Mouse (Mus musculus) MEL (cell line): ENCODE data around the gene Amn1. TPM values are rescaled to one million over a fixed set of nuclear protein-coding genes. Genes with fewer than 3 reads are reported as not detected.

Experiments used
- DNase-seq: peaks from one replicate; pipeline ENCODE4 v3.0.0; 2011; ENCODE audit warnings: low read depth, low spot score
- H3K27ac ChIP-seq: 2 replicates; pipeline ENCODE4 v1.5.1; 2012; ENCODE audit warnings: low read depth, mild to moderate bottlenecking, control low read depth, low read length, moderate library complexity; ENCODE audit not compliant: control insufficient read depth
- H3K27me3 ChIP-seq, 2 experiments: fragments of 150-350 bp in 1 of 2; sonication (generic) in 1 of 2; 2 replicates each; pipeline ENCODE4 v1.6.1; 2012; ENCODE audit warnings: low read length in 2 of 2, mild to moderate bottlenecking in 2 of 2, improper control_type of control experiment in 1 of 2, moderate library complexity in 1 of 2; ENCODE audit not compliant: insufficient read depth in 2 of 2, control insufficient read depth in 1 of 2
- H3K36me3 ChIP-seq, 2 experiments: 2 replicates each; pipeline ENCODE4 v1.6.1; 2012 to 2014; ENCODE audit warnings: low read length in 2 of 2, improper control_type of control experiment in 1 of 2, inconsistent platforms in 1 of 2, mild to moderate bottlenecking in 1 of 2; ENCODE audit not compliant: insufficient read depth in 2 of 2, control insufficient read depth in 1 of 2
- H3K4me1 ChIP-seq, 2 experiments: fragments of 150-350 bp in 1 of 2; sonication (generic) in 1 of 2; 2 replicates each; pipeline ENCODE4 v1.6.1; 2012; ENCODE audit warnings: low read length in 2 of 2, improper control_type of control experiment in 1 of 2, mild to moderate bottlenecking in 1 of 2; ENCODE audit not compliant: insufficient read depth in 2 of 2, control insufficient read depth in 1 of 2
- H3K4me3 ChIP-seq, 2 experiments: fragments of 150-350 bp in 1 of 2; sonication (generic) in 1 of 2; 2 replicates each; pipeline ENCODE4 v1.5.1; 2012; ENCODE audit warnings: low read depth in 2 of 2, low read length in 2 of 2, mild to moderate bottlenecking in 2 of 2, moderate library complexity in 2 of 2, control low read depth in 1 of 2, improper control_type of control experiment in 1 of 2; ENCODE audit not compliant: control insufficient read depth in 1 of 2, insufficient read depth in 1 of 2
- H3K79me2 ChIP-seq: 2 replicates; pipeline ENCODE4 v1.6.1; 2012; ENCODE audit warnings: mild to moderate bottlenecking, low read length, moderate library complexity; ENCODE audit not compliant: control insufficient read depth, poor library complexity, insufficient read depth
- H3K9ac ChIP-seq: 2 replicates; pipeline ENCODE4 v1.6.1; 2012; ENCODE audit warnings: low read depth, mild to moderate bottlenecking, control low read depth, low read length, moderate library complexity; ENCODE audit not compliant: control insufficient read depth, poor library complexity, severe bottlenecking
- H3K9me3 ChIP-seq: fragments of 150-350 bp; sonication (generic); replicated peaks from 2 replicates; pipeline ENCODE4 v1.6.1; 2012; ENCODE audit warnings: mild to moderate bottlenecking, low read length, improper control_type of control experiment, moderate library complexity; ENCODE audit not compliant: insufficient read depth
- BHLHE40 ChIP-seq: IDR thresholded peaks from 2 replicates; pipeline ENCODE4 v1.6.1; 2012; ENCODE audit warnings: low read depth, mild to moderate bottlenecking, inconsistent platforms, low read length, improper control_type of control experiment, borderline replicate concordance
- CHD1 ChIP-seq: IDR thresholded peaks from 2 replicates; pipeline ENCODE4 v1.6.1; 2012; ENCODE audit warnings: low read depth, mild to moderate bottlenecking, inconsistent platforms, low read length, improper control_type of control experiment
- CHD2 ChIP-seq: IDR thresholded peaks from 2 replicates; pipeline ENCODE4 v1.6.1; 2011; ENCODE audit warnings: low read length, improper control_type of control experiment
- CTCF ChIP-seq, 3 experiments: IDR thresholded peaks in 2 of 3; conservative IDR thresholded peaks in 1 of 3; 2 replicates each; pipeline ENCODE4 v1.5.1; 2011 to 2012; ENCODE audit warnings: low read length in 3 of 3, low read depth in 2 of 3, mild to moderate bottlenecking in 2 of 3, improper control_type of control experiment in 1 of 3, inconsistent platforms in 1 of 3, mixed read lengths in 1 of 3, moderate library complexity in 1 of 3; ENCODE audit not compliant: control insufficient read depth in 1 of 3, insufficient read depth in 1 of 3, poor library complexity in 1 of 3, severe bottlenecking in 1 of 3
- E2F4 ChIP-seq: IDR thresholded peaks from 2 replicates; pipeline ENCODE4 v1.6.1; 2011; ENCODE audit warnings: low read depth, low read length, improper control_type of control experiment, borderline replicate concordance
- ELF1 ChIP-seq: IDR thresholded peaks from 2 replicates; pipeline ENCODE4 v1.6.1; 2014; ENCODE audit warnings: low read depth, mild to moderate bottlenecking, inconsistent platforms, low read length, improper control_type of control experiment, moderate library complexity
- EP300 ChIP-seq, 2 experiments: IDR thresholded peaks; 2 replicates each; pipeline ENCODE4 v1.6.1; 2011; ENCODE audit warnings: improper control_type of control experiment in 2 of 2, low read length in 2 of 2, low read depth in 1 of 2, mild to moderate bottlenecking in 1 of 2
- ETS1 ChIP-seq: IDR thresholded peaks from 2 replicates; pipeline ENCODE4 v1.6.1; 2012; ENCODE audit warnings: low read depth, mild to moderate bottlenecking, inconsistent platforms, low read length, improper control_type of control experiment, moderate library complexity
- GABPA ChIP-seq: IDR thresholded peaks from 2 replicates; pipeline ENCODE4 v1.6.1; 2012; ENCODE audit warnings: low read depth, mild to moderate bottlenecking, inconsistent platforms, low read length, improper control_type of control experiment, moderate library complexity
- GATA1 ChIP-seq: IDR thresholded peaks from 2 replicates; pipeline ENCODE4 v1.6.1; 2011; ENCODE audit warnings: low read depth, low read length, improper control_type of control experiment
- HCFC1 ChIP-seq: IDR thresholded peaks from 2 replicates; pipeline ENCODE4 v1.6.1; 2012; ENCODE audit warnings: low read depth, mild to moderate bottlenecking, inconsistent platforms, low read length, improper control_type of control experiment, moderate library complexity
- JUND ChIP-seq: IDR thresholded peaks from 2 replicates; pipeline ENCODE4 v1.6.1; 2011; ENCODE audit warnings: low read depth, mild to moderate bottlenecking, improper control_type of control experiment, low read length
- KAT2A ChIP-seq: conservative IDR thresholded peaks from 2 replicates; pipeline ENCODE4 v1.6.1; 2012; ENCODE audit warnings: low read depth, low read length, improper control_type of control experiment, inconsistent platforms
- MAFK ChIP-seq: IDR thresholded peaks from 2 replicates; pipeline ENCODE4 v1.6.1; 2011; ENCODE audit warnings: low read depth, mild to moderate bottlenecking, low read length, improper control_type of control experiment, borderline replicate concordance
- MAX ChIP-seq: IDR thresholded peaks from 2 replicates; pipeline ENCODE4 v1.6.1; 2011; ENCODE audit warnings: low read length, improper control_type of control experiment
- MAZ ChIP-seq: IDR thresholded peaks from 2 replicates; pipeline ENCODE4 v1.6.1; 2012; ENCODE audit warnings: low read depth, mild to moderate bottlenecking, inconsistent platforms, low read length, improper control_type of control experiment
- MEF2A ChIP-seq: IDR thresholded peaks from 2 replicates; pipeline ENCODE4 v1.6.1; 2014; ENCODE audit warnings: low read depth, mild to moderate bottlenecking, inconsistent platforms, low read length, improper control_type of control experiment; ENCODE audit not compliant: poor library complexity, insufficient replicate concordance, severe bottlenecking; ENCODE audit errors: extremely low read depth
- MXI1 ChIP-seq: IDR thresholded peaks from 2 replicates; pipeline ENCODE4 v1.6.1; 2011; ENCODE audit warnings: mild to moderate bottlenecking, low read depth, low read length, improper control_type of control experiment
- MYB ChIP-seq: IDR thresholded peaks from 2 replicates; pipeline ENCODE4 v1.6.1; 2011; ENCODE audit warnings: mild to moderate bottlenecking, low read depth, low read length, improper control_type of control experiment
- MYC ChIP-seq: IDR thresholded peaks from 2 replicates; pipeline ENCODE4 v1.6.1; 2011; ENCODE audit warnings: low read depth, mild to moderate bottlenecking, low read length, improper control_type of control experiment, moderate library complexity
- NELFE ChIP-seq: IDR thresholded peaks from 2 replicates; pipeline ENCODE4 v1.6.1; 2011; ENCODE audit warnings: low read depth, low read length, improper control_type of control experiment
- NRF1 ChIP-seq: IDR thresholded peaks from 2 replicates; pipeline ENCODE4 v1.6.1; 2014; ENCODE audit warnings: low read depth, mild to moderate bottlenecking, inconsistent platforms, low read length, improper control_type of control experiment, moderate library complexity; ENCODE audit not compliant: poor library complexity, insufficient read depth, severe bottlenecking
- POLR2A ChIP-seq, 2 experiments: IDR thresholded peaks; 2 replicates each; pipeline ENCODE4 v1.6.1; 2011 to 2012; ENCODE audit warnings: low read length in 2 of 2, mild to moderate bottlenecking in 2 of 2, control low read depth in 1 of 2, improper control_type of control experiment in 1 of 2, low read depth in 1 of 2, moderate library complexity in 1 of 2; ENCODE audit not compliant: control insufficient read depth in 1 of 2, insufficient read depth in 1 of 2, poor library complexity in 1 of 2
- POLR2AphosphoS2 ChIP-seq: IDR thresholded peaks from 2 replicates; pipeline ENCODE4 v1.6.1; 2011; ENCODE audit warnings: low read length, improper control_type of control experiment
- POLR2AphosphoS5 ChIP-seq: IDR thresholded peaks from 2 replicates; pipeline ENCODE4 v1.6.1; 2012; ENCODE audit warnings: low read depth, borderline replicate concordance, mild to moderate bottlenecking, inconsistent platforms, low read length, moderate library complexity, mixed read lengths
- RAD21 ChIP-seq: IDR thresholded peaks from 2 replicates; pipeline ENCODE4 v1.6.1; 2011; ENCODE audit warnings: mild to moderate bottlenecking, low read depth, low read length, improper control_type of control experiment
- RCOR1 ChIP-seq: IDR thresholded peaks from 2 replicates; pipeline ENCODE4 v1.6.1; 2012; ENCODE audit warnings: low read depth, mild to moderate bottlenecking, inconsistent platforms, low read length, improper control_type of control experiment
- SIN3A ChIP-seq: IDR thresholded peaks from 2 replicates; pipeline ENCODE4 v1.6.1; 2012; ENCODE audit warnings: low read length, improper control_type of control experiment, inconsistent platforms
- SMC3 ChIP-seq: IDR thresholded peaks from 2 replicates; pipeline ENCODE4 v1.6.1; 2011; ENCODE audit warnings: low read depth, low read length, improper control_type of control experiment
- TAL1 ChIP-seq: IDR thresholded peaks from 2 replicates; pipeline ENCODE4 v1.6.1; 2012; ENCODE audit warnings: mild to moderate bottlenecking, inconsistent platforms, low read length, moderate library complexity, mixed read lengths
- TBP ChIP-seq: IDR thresholded peaks from 2 replicates; pipeline ENCODE4 v1.8.0; 2011; ENCODE audit warnings: low read depth, low read length, improper control_type of control experiment
- TCF12 ChIP-seq: IDR thresholded peaks from 2 replicates; pipeline ENCODE4 v1.6.1; 2014; ENCODE audit warnings: low read depth, mild to moderate bottlenecking, inconsistent platforms, low read length, improper control_type of control experiment, moderate library complexity
- UBTF ChIP-seq: IDR thresholded peaks from 2 replicates; pipeline ENCODE4 v1.6.1; 2012; ENCODE audit warnings: low read depth, mild to moderate bottlenecking, inconsistent platforms, low read length, improper control_type of control experiment, moderate library complexity, borderline replicate concordance; ENCODE audit not compliant: insufficient read depth
- USF1 ChIP-seq: IDR thresholded peaks from 2 replicates; pipeline ENCODE4 v1.6.1; 2014; ENCODE audit warnings: low read depth, mild to moderate bottlenecking, inconsistent platforms, low read length, improper control_type of control experiment, moderate library complexity
- USF2 ChIP-seq, 2 experiments: IDR thresholded peaks; 2 replicates each; pipeline ENCODE4 v1.6.1; 2011 to 2012; ENCODE audit warnings: improper control_type of control experiment in 2 of 2, low read length in 2 of 2, borderline replicate concordance in 1 of 2, inconsistent platforms in 1 of 2, low read depth in 1 of 2, mild to moderate bottlenecking in 1 of 2; ENCODE audit not compliant: insufficient read depth in 1 of 2
- ZC3H11A ChIP-seq: IDR thresholded peaks from 2 replicates; pipeline ENCODE4 v1.6.1; 2012; ENCODE audit warnings: low read depth, mild to moderate bottlenecking, inconsistent platforms, low read length, improper control_type of control experiment
- ZKSCAN1 ChIP-seq: IDR thresholded peaks from 2 replicates; pipeline ENCODE4 v1.6.1; 2012; ENCODE audit warnings: low read depth, mild to moderate bottlenecking, inconsistent platforms, low read length, improper control_type of control experiment, moderate library complexity
- ZMIZ1 ChIP-seq: IDR thresholded peaks from 2 replicates; pipeline ENCODE4 v1.6.1; 2012; ENCODE audit warnings: low read depth, mild to moderate bottlenecking, inconsistent platforms, low read length, improper control_type of control experiment, moderate library complexity
- ZNF384 ChIP-seq: IDR thresholded peaks from 2 replicates; pipeline ENCODE4 v1.6.1; 2012; ENCODE audit warnings: low read depth, mild to moderate bottlenecking, inconsistent platforms, low read length, improper control_type of control experiment
- polyA plus RNA-seq, 2 experiments: library from polyadenylated mRNA; stranded (reverse) in 1 of 2; unstranded in 1 of 2; fragments of >175 nt in 1 of 2; fragments of >200 nt in 1 of 2; gene quantifications; 2 replicates each; pipeline versions ENCODE4 v1.2.1 to v1.2.4; 2012; ENCODE audit warnings: low replicate concordance in 2 of 2, low read depth in 1 of 2; ENCODE audit not compliant: insufficient read length in 2 of 2, insufficient read depth in 1 of 2, missing spikeins in 1 of 2
- total RNA-seq: library from RNA; depleted of rRNA; stranded (reverse); fragments of 300-350 nt; gene quantifications from 2 replicates; pipeline ENCODE4 v1.2.3, GENCODE M21; 2012

Amn1 gene
- total and polyA plus RNA-seq, 3 experiments, result 2.7 TPM; not detected in 1

- Histone ChIP-seq H3K4me1 (peaks cover 2 to 12% of the 10 kb centered on the region in 2 experiments), H3K36me3 (peaks cover 0 to 4% of the 10 kb centered on the region in 2 experiments; a peak in 2 of 4 replicates), H3K9ac (no peak overlapping the region), H3K79me2 (no peaks in the 10 kb centered on the region), H3K27ac (no peak overlapping the region), H3K27me3 (no peaks in the 10 kb centered on the region), H3K9me3 (no peaks in the 10 kb centered on the region), H3K4me3 (no peak overlapping the region)
- DNase-seq, result peak; percentile 83
- TF ChIP-seq SMC3 (peak; percentile 89), ZMIZ1 (no peak), ZKSCAN1 (no peak), ZC3H11A (peak; percentile 91), TAL1 (no peak), TBP (no peak), MYB (no peak), POLR2AphosphoS5 (no peak), GATA1 (no peak), USF1 (no peak), NELFE (no peak), MXI1 (no peak), BHLHE40 (no peak), MEF2A (no peak), USF2 (IDR thresholded peaks at IDR 0.05; ENCODE audit: borderline replicate concordance in 1 of 2, insufficient read depth in 1 of 2, low read depth in 1 of 2, low read length in 2 of 2) (no peak), JUND (no peak), ETS1 (no peak), HCFC1 (no peak), SIN3A (no peak), CHD2 (no peak), POLR2AphosphoS2 (no peak), ZNF384 (no peak), RAD21 (peak; percentile 90), MAX (no peak), CHD1 (no peak), CTCF (IDR thresholded peaks at IDR 0.05 in 2 of 3, conservative IDR thresholded peaks at IDR 0.05 in 1 of 3; ENCODE audit: control insufficient read depth in 1 of 3, insufficient read depth in 1 of 3, low read depth in 2 of 3, low read length in 3 of 3, poor library complexity in 1 of 3, severe bottlenecking in 1 of 3) (peak; percentile 66 to 87 (median 67)), KAT2A (no peak), MAFK (no peak), NRF1 (no peak), RCOR1 (no peak), UBTF (no peak), POLR2A (IDR thresholded peaks at IDR 0.05; ENCODE audit: control insufficient read depth in 1 of 2, insufficient read depth in 1 of 2, low read depth in 1 of 2, low read length in 2 of 2, poor library complexity in 1 of 2) (no peak), MAZ (no peak), ELF1 (no peak), GABPA (no peak), E2F4 (no peak), MYC (peak; percentile 91), TCF12 (no peak), EP300 (IDR thresholded peaks at IDR 0.05; ENCODE audit: low read depth in 1 of 2, low read length in 2 of 2) (no peak)
Observed at GRCm38 (mm10) chr6:149126675-149127074, 61.8 kb downstream of the Amn1 start.
